Mouse (Mus musculus): ENCODE measurements around the gene Serhl. TPM values are rescaled to one million over a fixed set of nuclear protein-coding genes. Genes with fewer than 3 reads are reported as not detected.
A peak's percentile ranks its signal among the peaks of the same experiment; 100 is the strongest.

Serhl gene
- total and polyA plus RNA-seq, 3 experiments, result 52.0 to 123 (median 59.5) TPM

DNA sequence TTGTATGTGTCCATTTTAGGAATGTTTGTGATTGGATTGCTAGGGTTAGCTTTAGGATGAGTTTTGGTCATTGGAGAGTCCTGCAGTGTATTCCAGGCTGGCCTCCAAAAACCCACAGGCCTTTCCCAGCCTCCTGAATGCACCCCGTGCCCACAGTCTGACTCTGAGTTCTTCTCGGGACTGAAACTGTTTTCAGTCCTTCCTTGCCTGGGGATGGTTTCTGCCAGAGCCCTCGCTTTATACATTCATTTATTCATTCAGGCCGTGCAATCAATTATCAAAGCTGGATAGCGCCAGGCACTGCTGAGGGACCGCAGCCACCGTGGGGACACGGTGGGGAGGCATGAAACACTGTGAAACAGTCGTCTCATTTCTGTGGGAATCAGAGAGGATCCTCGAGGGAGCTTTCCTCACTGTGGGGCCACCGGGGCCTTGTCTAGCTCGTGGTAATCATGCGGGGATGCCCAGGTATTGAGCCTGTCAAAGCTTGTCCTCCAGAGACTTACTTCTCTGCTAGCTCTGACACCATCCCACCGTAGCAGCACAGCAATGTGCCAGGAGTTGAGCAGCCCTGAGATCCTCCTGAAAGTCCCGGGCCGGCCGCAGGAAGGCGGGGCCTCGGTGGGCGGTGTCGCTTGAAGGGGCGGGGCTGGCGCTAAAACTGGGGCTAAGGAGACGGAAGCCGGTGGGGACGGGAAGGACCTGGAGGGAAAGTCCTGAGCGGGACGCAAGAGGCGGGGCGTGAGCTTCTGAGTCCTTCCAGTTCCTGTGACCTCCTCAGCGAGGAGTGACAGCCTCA lies 10.4 kb downstream of the Serhl start (continued):
- TF ChIP-seq IRF4 (IDR thresholded peaks at IDR 0.05; ENCODE audit: low read depth, low read length), result no peak; the same call in 1 of the 2 replicates
- no peak for TF ChIP-seq ZKSCAN1 (IDR thresholded peaks at IDR 0.05; ENCODE audit: borderline replicate concordance, low read depth, low read length)
- no peak for TF ChIP-seq CHD2 (IDR thresholded peaks at IDR 0.05; ENCODE audit: low read length)
- no peak for TF ChIP-seq JUND (conservative IDR thresholded peaks at IDR 0.05; ENCODE audit: low read depth, low read length)
- TF ChIP-seq USF2 (conservative IDR thresholded peaks at IDR 0.05; ENCODE audit: low read depth, low read length), result no peak
- TF ChIP-seq ZMIZ1 (IDR thresholded peaks at IDR 0.05; ENCODE audit: low read depth, low read length), result no peak
- peak; percentile 66 for TF ChIP-seq TCF12 (IDR thresholded peaks at IDR 0.05; ENCODE audit: low read depth, low read length)
- TF ChIP-seq E2F4 (IDR thresholded peaks at IDR 0.05; ENCODE audit: insufficient replicate concordance, low read depth, low read length), result peak; percentile 16; the same call in 1 of the 2 replicates
- no peak for TF ChIP-seq SMC3 (IDR thresholded peaks at IDR 0.05; ENCODE audit: low read depth, low read length)
- TF ChIP-seq NELFE (IDR thresholded peaks at IDR 0.05; ENCODE audit: low read depth, low read length), result peak; percentile 37; the same call in 1 of the 2 replicates
- TF ChIP-seq POLR2AphosphoS2 (IDR thresholded peaks at IDR 0.05; ENCODE audit: low read depth, low read length), result peak; percentile 36; the same call in 1 of the 2 replicates
- peak; percentile 83 for TF ChIP-seq HCFC1 (IDR thresholded peaks at IDR 0.05; ENCODE audit: low read depth, low read length)
- no peak for TF ChIP-seq PAX5 (IDR thresholded peaks at IDR 0.05; ENCODE audit: low read length)
- TF ChIP-seq MXI1 (IDR thresholded peaks at IDR 0.05; ENCODE audit: low read depth, low read length), result peak; percentile 80
- no peak for TF ChIP-seq MAFK (IDR thresholded peaks at IDR 0.05; ENCODE audit: insufficient replicate concordance, low read length)
- peak; percentile 84 for TF ChIP-seq ELF1 (IDR thresholded peaks at IDR 0.05; ENCODE audit: low read depth, low read length)
- TF ChIP-seq TBP (conservative IDR thresholded peaks at IDR 0.05; ENCODE audit: low read depth, low read length), result peak; percentile 67
- no peak for TF ChIP-seq UBTF (IDR thresholded peaks at IDR 0.05; ENCODE audit: low read depth, low read length)
- no peak for TF ChIP-seq CHD1 (IDR thresholded peaks at IDR 0.05; ENCODE audit: low read depth, low read length)
- no peak for TF ChIP-seq ZC3H11A (IDR thresholded peaks at IDR 0.05; ENCODE audit: low read depth, low read length)
- TF ChIP-seq GABPA (IDR thresholded peaks at IDR 0.05; ENCODE audit: insufficient replicate concordance, low read depth, low read length), result no peak

DNA sequence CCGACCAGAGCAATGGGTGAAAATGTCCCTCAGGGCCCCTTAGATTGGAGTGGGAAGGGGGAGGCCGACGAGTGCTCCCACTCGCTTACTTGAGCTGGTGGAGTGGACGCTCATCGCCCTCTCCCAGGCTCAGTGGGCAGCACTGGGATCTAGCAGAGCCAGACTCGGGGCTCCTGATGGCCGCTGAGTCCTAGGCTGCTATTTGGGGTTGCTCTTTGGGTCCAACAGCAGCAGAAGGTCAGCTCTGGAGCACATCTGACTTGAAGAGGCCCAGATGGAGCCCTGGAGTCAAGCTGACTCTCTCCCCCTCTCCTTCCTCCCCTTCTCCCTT lies 11.0 kb downstream of the Serhl start:
- Histone ChIP-seq H3K4me2 (ENCODE audit: insufficient read depth, low read depth, poor library complexity, severe bottlenecking) (peak overlapping the region; percentile 67), H3K36me3 (replicated peaks in 1 of 2; ENCODE audit: control insufficient read depth in 1 of 2, insufficient read depth in 1 of 2, low read length in 1 of 2) (peaks cover 11 to 39% of the 10 kb centered on the region in 2 experiments), H3K27ac (ENCODE audit: insufficient read depth, low read depth) (no peak overlapping the region), H3K9me3 (replicated peaks; ENCODE audit: low read length) (no peaks in the 10 kb centered on the region), H3K27me3 (replicated peaks) (no peaks in the 10 kb centered on the region), H3K4me3 (replicated peaks in 1 of 3; ENCODE audit: low read depth in 2 of 3, low read length in 2 of 3, poor library complexity in 1 of 3) (peak overlapping the region; percentile 76 to 81 (median 77)), H3K9ac (ENCODE audit: insufficient read depth, low read depth) (peak overlapping the region; percentile 87), H3K79me2 (replicated peaks; ENCODE audit: control insufficient read depth, extremely low read depth, insufficient read depth, poor library complexity, severe bottlenecking) (no peaks in the 10 kb centered on the region), H3K4me1 (ENCODE audit: control insufficient read depth in 1 of 2, insufficient read depth in 2 of 2) (peaks cover 0 to 41% of the 10 kb centered on the region in 2 experiments; a peak in 2 of 4 replicates)
- dilution Hi-C loops (cut with MboI; ENCODE audit: extremely low pct_ligation_motif_present, extremely low pct_unique_long_range_greater_than_20kb, low sequenced_read_pairs) (no loop called here), in situ Hi-C loops (cut with MboI; ENCODE audit: low pct_ligation_motif_present, low pct_unique_long_range_greater_than_20kb, low sequenced_read_pairs) (no loop called here)
- TF ChIP-seq IRF4 (IDR thresholded peaks at IDR 0.05; ENCODE audit: low read depth, low read length) (no peak), NELFE (IDR thresholded peaks at IDR 0.05; ENCODE audit: low read depth, low read length) (peak; percentile 91; the same call in 1 of the 2 replicates), BHLHE40 (IDR thresholded peaks at IDR 0.05; ENCODE audit: low read depth, low read length) (no peak), E2F4 (IDR thresholded peaks at IDR 0.05; ENCODE audit: insufficient replicate concordance, low read depth, low read length) (no peak), JUN (IDR thresholded peaks at IDR 0.05; ENCODE audit: insufficient read depth, low read depth, low read length) (no peak), ZKSCAN1 (IDR thresholded peaks at IDR 0.05; ENCODE audit: borderline replicate concordance, low read depth, low read length) (no peak)
- DNase-seq (ENCODE audit: extremely low read depth), result no peak

Measured in CH12.LX (cell line).